Mouse (Mus musculus) thymus, adult 18-20 months (tissue): ENCODE measurements around the gene Coro2b.
A peak's percentile ranks its signal among the peaks of the same experiment; 100 is the strongest.

Experiments used
- DNase-seq, 2 experiments: peaks; one replicate each; pipeline ENCODE4 v3.0.0; 2022; ENCODE audit warnings: mixed read lengths in 2 of 2

The Coro2b gene

GRCm38 (mm10) chr9:62381402-62381913 is 155.4 kb downstream of the Coro2b start:
- DNase-seq, result no peak

GRCm38 (mm10) chr9:62380351-62380750 is 156.5 kb downstream of the Coro2b start:
- DNase-seq, result no peak

GRCm38 (mm10) chr9:62377897-62378296 is 158.9 kb downstream of the Coro2b start:
- DNase-seq, result no peak

- no peak for DNase-seq
These were observed 162.6 kb downstream of the Coro2b start for GRCm38 (mm10) chr9:62374276-62374675.

- peak; percentile 53 to 55 for DNase-seq
These were observed 163.4 kb downstream of the Coro2b start for GRCm38 (mm10) chr9:62373222-62374123.

- DNase-seq, result no peak
These were observed 164.2 kb downstream of the Coro2b start for GRCm38 (mm10) chr9:62372556-62373221.

GRCm38 (mm10) chr9:62371745-62372555 is 164.9 kb downstream of the Coro2b start:
- DNase-seq, result no peak

GRCm38 (mm10) chr9:62370648-62371280 is 166.1 kb downstream of the Coro2b start:
- DNase-seq, result no peak

- no peak for DNase-seq
These were observed 166.7 kb downstream of the Coro2b start for GRCm38 (mm10) chr9:62370186-62370585.
